Mouse (Mus musculus) central nervous system, embryonic 18 days (tissue): ENCODE measurements around the gene Cdc42bpa. TPM values are rescaled to one million over a fixed set of nuclear protein-coding genes. Genes with fewer than 3 reads are reported as not detected.

Experiments
- polyA plus RNA-seq: library from polyadenylated mRNA; depleted of rRNA; stranded (reverse); fragments of >200 nt; gene quantifications from 2 replicates; pipeline ENCODE4 v1.2.3, GENCODE M21; 2012; rRNA removed

Cdc42bpa gene
- 67.1 and 71.9 TPM in 2 replicates for polyA plus RNA-seq

DNA sequence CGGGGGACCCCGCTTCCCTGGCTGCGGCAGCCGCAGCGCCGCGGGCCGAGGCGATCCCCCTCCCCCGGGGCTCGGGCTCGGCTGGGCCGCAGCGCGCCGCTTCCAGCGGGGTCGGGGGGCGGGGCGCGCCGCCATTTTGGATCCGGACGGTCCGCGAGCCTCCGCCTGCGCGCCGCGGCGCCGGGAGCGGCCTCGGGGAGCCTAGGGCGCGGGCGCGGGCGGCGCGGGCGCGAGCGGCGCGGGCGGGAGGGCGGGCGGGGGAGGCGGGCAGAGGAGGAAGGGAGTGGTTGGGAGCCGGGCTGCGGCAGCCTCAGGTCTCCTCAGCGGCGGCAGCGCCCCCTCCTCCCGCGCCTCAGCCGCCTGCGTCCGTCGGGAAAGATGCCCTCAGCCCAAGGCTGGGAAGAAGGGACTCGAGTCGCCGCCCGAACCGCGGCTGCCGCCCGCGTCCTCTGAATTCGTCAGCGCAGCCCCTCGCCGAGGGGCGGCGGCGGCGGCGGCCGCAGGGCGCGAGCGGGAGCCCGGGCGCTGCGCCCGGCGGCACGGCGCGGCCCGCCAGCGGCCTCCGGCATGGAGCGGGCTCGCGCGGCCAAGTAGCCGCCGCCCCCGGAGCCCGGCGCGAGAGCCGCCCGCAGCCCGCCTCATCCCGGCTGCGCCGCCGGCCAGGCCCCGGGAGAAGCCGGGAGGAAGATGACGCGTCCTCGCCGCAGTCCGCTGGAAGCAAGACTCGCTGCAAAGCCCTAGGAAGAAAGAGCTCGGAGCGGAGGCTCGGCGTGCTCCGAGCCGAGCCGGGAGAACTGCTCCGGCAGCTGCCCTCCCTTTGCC lies at the start of gene Cdc42bpa:
Cdc42bpa (plus strand) TSS at position 752 of the 822 bp plus-strand sequence.

GRCm38 (mm10) chr1:180198959-180199714 lies 238.9 kb downstream of the Cdc42bpa start, which contains the start of gene Coq8a:
Gene Coq8a (minus strand): TSS chr1:180199602.

Other genes starting within 250 kb of the Cdc42bpa start
- 0.06 and 0.11 TPM in 2 replicates for gene Kif28, start 215.2 kb upstream of the Cdc42bpa start, polyA plus RNA-seq
- gene Gm10518, start 157.1 kb upstream of the Cdc42bpa start, polyA plus RNA-seq = not detected in 2 replicates
- 33.3 and 33.7 TPM in 2 replicates for gene Ahctf1, start 156.8 kb upstream of the Cdc42bpa start, polyA plus RNA-seq
- gene Coq8a, start 239.1 kb downstream of the Cdc42bpa start, polyA plus RNA-seq = 4.5 and 6.1 TPM in 2 replicates